Mouse (Mus musculus): ENCODE data around the gene Pom121. TPM values are rescaled to one million over a fixed set of nuclear protein-coding genes. Genes with fewer than 3 reads are reported as not detected.
"Not testable (repeated sequence)": the region's sequence is repeated elsewhere in the genome, so short reads cannot be mapped to it uniquely, and the experiment has no call there.

Pom121 gene
- polyA plus RNA-seq, 1 experiment from 2014 or later = 10.6 TPM

- Histone ChIP-seq H3K4me2 (replicated peaks) (no peak overlapping the region), H3K4me3 (replicated peaks) (no peak overlapping the region), H3K36me3 (peaks cover 14% of the 10 kb centered on the region), H3K27me3 (replicated peaks) (no peaks in the 10 kb centered on the region), H3K4me1 (replicated peaks) (peaks cover 4% of the 10 kb centered on the region; the same call in 1 of the 2 replicates), H3K9ac (no peak overlapping the region), H3K27ac (no peak overlapping the region), H3K9me3 (no peaks in the 10 kb centered on the region)
- no peak for ATAC-seq
- WGBS = 50% methylated on average over 5 of the region's 5 CpGs
Observed at GRCm38 (mm10) chr5:135395826-135396225, 1.5 kb upstream of the Pom121 start.

GRCm38 (mm10) chr5:135383771-135384170, 10.6 kb downstream of the Pom121 start:
- Histone ChIP-seq H3K27ac (no peak overlapping the region), H3K4me3 (replicated peaks) (no peak overlapping the region), H3K4me2 (replicated peaks) (no peak overlapping the region), H3K27me3 (replicated peaks) (no peaks in the 10 kb centered on the region), H3K9me3 (no peaks in the 10 kb centered on the region), H3K9ac (no peak overlapping the region), H3K36me3 (peaks cover 80% of the 10 kb centered on the region), H3K4me1 (replicated peaks) (no peaks in the 10 kb centered on the region)
- WGBS = 86% methylated on average over 10 of the region's 10 CpGs
- no peak for ATAC-seq

- no peak for ATAC-seq
- H3K27me3 ChIP-seq (replicated peaks) = no peaks in the 10 kb centered on the region
- no peak overlapping the region for H3K4me2 ChIP-seq (replicated peaks)
- H3K4me3 ChIP-seq (replicated peaks) = no peak overlapping the region
- H3K4me1 ChIP-seq (replicated peaks) = no peaks in the 10 kb centered on the region
- 90% methylated on average over 7 of the region's 7 CpGs for WGBS
- peaks cover 83% of the 10 kb centered on the region for H3K36me3 ChIP-seq
- H3K9me3 ChIP-seq = no peaks in the 10 kb centered on the region
- no peak overlapping the region for H3K27ac ChIP-seq
- H3K9ac ChIP-seq = no peak overlapping the region
Observed at GRCm38 (mm10) chr5:135382746-135383145, 11.6 kb downstream of the Pom121 start.

- no peaks in the 10 kb centered on the region for H3K27me3 ChIP-seq (replicated peaks)
- H3K9me3 ChIP-seq = no peaks in the 10 kb centered on the region
- H3K4me2 ChIP-seq (replicated peaks) = no peak overlapping the region
- no peak overlapping the region for H3K9ac ChIP-seq
- H3K4me1 ChIP-seq (replicated peaks) = no peaks in the 10 kb centered on the region
- peaks cover 75% of the 10 kb centered on the region for H3K36me3 ChIP-seq
- 95% methylated on average over 10 of the region's 10 CpGs for WGBS
- ATAC-seq = no peak
- no peak overlapping the region for H3K27ac ChIP-seq
- no peak overlapping the region for H3K4me3 ChIP-seq (replicated peaks)
Observed at GRCm38 (mm10) chr5:135381356-135381925, 12.9 kb downstream of the Pom121 start.

- Histone ChIP-seq H3K4me2 (replicated peaks) (no peak overlapping the region), H3K27ac (no peak overlapping the region), H3K27me3 (replicated peaks) (no peaks in the 10 kb centered on the region), H3K36me3 (peaks cover 81% of the 10 kb centered on the region), H3K9me3 (no peaks in the 10 kb centered on the region), H3K9ac (no peak overlapping the region), H3K4me1 (replicated peaks) (no peaks in the 10 kb centered on the region), H3K4me3 (replicated peaks) (no peak overlapping the region)
- WGBS = 92% methylated on average over 4 of the region's 4 CpGs
- no peak for ATAC-seq
Observed at GRCm38 (mm10) chr5:135380681-135381080, 13.7 kb downstream of the Pom121 start.

- no peak for ATAC-seq
- no peak overlapping the region for H3K4me3 ChIP-seq (replicated peaks)
- 42% methylated on average over 2 of the region's 2 CpGs for WGBS
Observed at GRCm38 (mm10) chr5:135376341-135376740, 18.0 kb downstream of the Pom121 start.

GRCm38 (mm10) chr5:135375167-135375566, 19.2 kb downstream of the Pom121 start:
- H3K27me3 ChIP-seq (replicated peaks) = no peaks in the 10 kb centered on the region
- H3K4me1 ChIP-seq (replicated peaks) = peaks cover 6% of the 10 kb centered on the region
- H3K36me3 ChIP-seq = peaks cover 65% of the 10 kb centered on the region
- 77% methylated on average over 8 of the region's 8 CpGs for WGBS
- no peak overlapping the region for H3K9ac ChIP-seq
- H3K27ac ChIP-seq = no peak overlapping the region
- H3K9me3 ChIP-seq = no peaks in the 10 kb centered on the region
- no peak overlapping the region for H3K4me2 ChIP-seq (replicated peaks)
- no peak for ATAC-seq
- H3K4me3 ChIP-seq (replicated peaks) = no peak overlapping the region

More at GRCm38 (mm10) chr5:135376341-135376740, 18.0 kb downstream of the Pom121 start:
- Histone ChIP-seq H3K9ac (no peak overlapping the region), H3K27me3 (replicated peaks) (no peaks in the 10 kb centered on the region), H3K9me3 (no peaks in the 10 kb centered on the region), H3K4me2 (replicated peaks) (no peak overlapping the region), H3K36me3 (peaks cover 75% of the 10 kb centered on the region), H3K4me1 (replicated peaks) (no peaks in the 10 kb centered on the region), H3K27ac (no peak overlapping the region)

- Histone ChIP-seq H3K4me3 (replicated peaks) (no peak overlapping the region), H3K36me3 (peaks cover 49% of the 10 kb centered on the region), H3K4me2 (replicated peaks) (no peak overlapping the region), H3K4me1 (replicated peaks) (peaks cover 9% of the 10 kb centered on the region), H3K27ac (no peak overlapping the region), H3K27me3 (replicated peaks) (no peaks in the 10 kb centered on the region), H3K9me3 (no peaks in the 10 kb centered on the region), H3K9ac (no peak overlapping the region)
- no peak for ATAC-seq
- WGBS = 96% methylated on average over 5 of the region's 5 CpGs
Observed at GRCm38 (mm10) chr5:135373601-135374000, 20.7 kb downstream of the Pom121 start.

GRCm38 (mm10) chr5:135371195-135371594, 23.2 kb downstream of the Pom121 start:
- H3K4me3 ChIP-seq (replicated peaks) = no peak overlapping the region
- H3K9ac ChIP-seq = no peak overlapping the region
- H3K27ac ChIP-seq = no peak overlapping the region
- H3K4me1 ChIP-seq (replicated peaks) = peaks cover 9% of the 10 kb centered on the region
- no peaks in the 10 kb centered on the region for H3K27me3 ChIP-seq (replicated peaks)
- H3K9me3 ChIP-seq = no peaks in the 10 kb centered on the region
- no peak for ATAC-seq
- peaks cover 37% of the 10 kb centered on the region for H3K36me3 ChIP-seq
- 96% methylated on average over 13 of the region's 13 CpGs for WGBS
- H3K4me2 ChIP-seq (replicated peaks) = no peak overlapping the region; the same call in 1 of the 2 replicates

GRCm38 (mm10) chr5:135369787-135370654, 24.3 kb downstream of the Pom121 start, which contains the start of gene Nsun5:
Nsun5 (plus strand) TSS chr5:135369953.
- H3K4me3 ChIP-seq (replicated peaks) = peak within 1 kb of the TSS; percentile 97
- peaks cover 9% of the 10 kb centered on the region for H3K4me1 ChIP-seq (replicated peaks)
- H3K36me3 ChIP-seq = peaks cover 26% of the 10 kb centered on the region
- H3K27ac ChIP-seq = peak within 1 kb of the TSS; percentile 77
- peak; percentile 88 for ATAC-seq
- no peaks in the 10 kb centered on the region for H3K9me3 ChIP-seq
- peak within 1 kb of the TSS; percentile 87 for H3K9ac ChIP-seq
- peak within 1 kb of the TSS; percentile 76 for H3K4me2 ChIP-seq (replicated peaks)
- no peaks in the 10 kb centered on the region for H3K27me3 ChIP-seq (replicated peaks)
- under 1% methylated on average over 64 of the region's 64 CpGs for WGBS

- 0 out of 2 replicates have a peak, but pooled peaks have one; percentile 15 for ATAC-seq
- not testable (repeated sequence) for H3K9me3 ChIP-seq
Observed at GRCm38 (mm10) chr5:135369196-135369595, 25.1 kb downstream of the Pom121 start.

GRCm38 (mm10) chr5:135368312-135368711, 26.0 kb downstream of the Pom121 start:
- Histone ChIP-seq H3K27me3 (replicated peaks) (no peaks in the 10 kb centered on the region), H3K9ac (no peak overlapping the region), H3K36me3 (peaks cover 10% of the 10 kb centered on the region), H3K4me1 (replicated peaks) (peaks cover 9% of the 10 kb centered on the region), H3K4me2 (replicated peaks) (no peak overlapping the region), H3K27ac (no peak overlapping the region), H3K4me3 (replicated peaks) (no peak overlapping the region), H3K9me3 (no peaks in the 10 kb centered on the region)
- ATAC-seq = no peak
- WGBS = 86% methylated on average over 6 of the region's 6 CpGs

More at GRCm38 (mm10) chr5:135369196-135369595, 25.1 kb downstream of the Pom121 start:
- peaks cover 18% of the 10 kb centered on the region for H3K36me3 ChIP-seq
- peak overlapping the region; percentile 76 for H3K4me2 ChIP-seq (replicated peaks)
- 53% methylated on average over 9 of the region's 9 CpGs for WGBS
- H3K27me3 ChIP-seq (replicated peaks); H3K4me1 ChIP-seq (replicated peaks): not testable (repeated sequence)
- peak overlapping the region; percentile 97 for H3K4me3 ChIP-seq (replicated peaks)
- peak overlapping the region; percentile 87; the same call in 1 of the 2 replicates for H3K9ac ChIP-seq
- H3K27ac ChIP-seq = peak overlapping the region; percentile 77; the same call in 1 of the 2 replicates
